Mouse (Mus musculus): ENCODE data around the gene Tmem52. TPM values are rescaled to one million over a fixed set of nuclear protein-coding genes. Genes with fewer than 3 reads are reported as not detected.
"Not testable (repeated sequence)": the region's sequence is repeated elsewhere in the genome, so short reads cannot be mapped to it uniquely, and the experiment has no call there.

Tmem52 gene
- polyA plus RNA-seq, 1 experiment from 2014 or later: not detected

DNA sequence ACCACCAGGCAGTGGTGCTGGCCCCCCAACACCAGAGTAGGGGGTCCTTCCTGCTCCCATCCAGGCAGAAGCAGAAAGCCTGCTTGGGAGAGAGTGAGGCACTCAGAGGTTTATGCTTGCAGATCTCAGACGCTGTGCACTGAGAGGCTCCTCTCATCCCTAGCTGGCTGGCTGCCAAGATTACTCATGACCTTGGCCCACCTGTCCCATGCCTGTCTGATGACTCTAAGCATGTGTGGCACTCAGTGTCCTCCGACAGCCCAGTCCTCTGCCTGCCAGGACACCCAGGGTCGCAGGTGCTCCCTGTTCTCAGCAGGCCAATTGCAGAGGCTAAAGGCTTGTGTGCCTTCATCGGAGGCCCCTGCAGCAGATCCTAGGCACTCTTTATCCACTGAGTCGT is 4.4 kb downstream of the Tmem52 start:
- no peak overlapping the region for H3K9ac ChIP-seq
- no peak overlapping the region for H3K27ac ChIP-seq
- H3K27me3 ChIP-seq: peaks cover 8% of the 10 kb centered on the region; the same call in 1 of the 2 replicates
- H3K9me3 ChIP-seq (replicated peaks): no peaks in the 10 kb centered on the region
- H3K4me3 ChIP-seq: no peak overlapping the region
- no peak for ATAC-seq (ENCODE audit: low FRiP score)
- H3K36me3 ChIP-seq: no peaks in the 10 kb centered on the region
- H3K4me1 ChIP-seq: peaks cover 6% of the 10 kb centered on the region; the same call in 1 of the 2 replicates
- WGBS: 65% methylated on average over 5 of the region's 5 CpGs
- H3K4me2 ChIP-seq (replicated peaks): no peak overlapping the region

GRCm38 (mm10) chr4:155473796-155474195 is 4.9 kb downstream of the Tmem52 start:
- 55% methylated on average over 2 of the region's 2 CpGs for WGBS
- H3K27me3 ChIP-seq; H3K36me3 ChIP-seq; H3K9me3 ChIP-seq (replicated peaks); H3K4me3 ChIP-seq; ATAC-seq (ENCODE audit: low FRiP score); H3K4me2 ChIP-seq (replicated peaks); H3K4me1 ChIP-seq; H3K9ac ChIP-seq; H3K27ac ChIP-seq: not testable (repeated sequence)

DNA sequence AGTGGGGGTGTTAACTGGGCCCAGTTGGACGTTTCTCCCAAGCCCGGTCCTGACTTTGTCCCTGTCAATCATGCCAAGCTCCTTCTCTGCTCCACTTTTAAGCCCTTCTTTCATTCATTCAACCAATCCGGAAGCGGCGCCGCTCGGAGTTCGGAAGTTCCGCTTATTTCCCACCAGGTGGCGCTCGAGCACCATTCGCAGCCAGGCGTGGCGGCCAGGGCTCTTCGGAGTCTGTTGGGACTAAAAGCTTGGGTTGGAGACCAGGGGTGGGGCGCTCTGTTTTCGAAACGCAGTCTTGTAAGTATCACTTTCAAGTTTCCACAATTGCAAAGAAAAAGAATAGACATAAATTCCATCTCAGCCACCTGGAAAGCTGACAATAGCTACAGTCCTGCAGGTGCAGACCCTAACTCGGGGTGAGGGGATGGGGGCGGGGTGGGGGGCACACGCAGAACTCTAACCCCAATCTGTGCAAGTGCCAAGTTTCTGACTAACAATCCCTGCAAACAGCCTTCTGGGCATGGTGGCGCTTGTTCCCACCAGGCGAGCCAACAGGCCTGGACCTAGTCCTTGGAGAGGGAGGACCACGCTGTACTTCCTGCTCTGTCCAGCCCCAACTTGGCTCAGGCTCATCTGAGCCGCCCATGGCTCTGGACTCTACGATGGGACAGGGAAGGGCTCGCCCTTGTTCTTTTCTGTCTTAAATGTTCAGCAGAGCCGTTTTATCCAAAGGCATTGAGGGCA is 12.6 kb downstream of the Tmem52 start:
- Histone ChIP-seq H3K9me3 (replicated peaks) (no peaks in the 10 kb centered on the region), H3K4me2 (replicated peaks) (peak overlapping the region; percentile 24), H3K36me3 (no peaks in the 10 kb centered on the region), H3K27me3 (0 out of 2 replicates have a peak, but pooled peaks cover 5% of the 10 kb centered on the region), H3K4me3 (no peak overlapping the region), H3K4me1 (peaks cover 3% of the 10 kb centered on the region; the same call in 1 of the 2 replicates), H3K27ac (no peak overlapping the region), H3K9ac (no peak overlapping the region)
- WGBS: 27% methylated on average over 28 of the region's 28 CpGs
- peak; percentile 52; the same call in 1 of the 2 replicates for ATAC-seq (ENCODE audit: low FRiP score)

DNA sequence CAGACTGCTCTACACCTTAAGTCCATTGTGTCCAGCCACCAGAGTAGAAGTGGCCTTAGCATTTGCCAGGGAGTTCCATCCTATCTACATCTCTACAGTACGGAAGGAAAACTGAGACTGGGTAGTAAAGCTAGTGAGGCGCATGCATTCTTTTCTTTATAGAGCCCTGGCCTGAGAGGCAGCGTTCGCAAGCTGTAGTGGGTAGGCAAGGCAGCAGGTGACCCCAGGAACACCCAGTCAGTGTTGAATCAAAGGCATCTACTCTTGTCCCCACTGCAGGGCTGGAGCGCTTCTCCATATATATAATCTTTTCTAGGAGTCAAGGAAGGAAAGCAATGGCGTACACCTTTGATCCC is 13.2 kb downstream of the Tmem52 start:
- H3K9me3 ChIP-seq (replicated peaks): no peaks in the 10 kb centered on the region
- no peak overlapping the region for H3K27ac ChIP-seq
- H3K27me3 ChIP-seq: 0 out of 2 replicates have a peak, but pooled peaks cover 5% of the 10 kb centered on the region
- no peak overlapping the region for H3K9ac ChIP-seq
- H3K36me3 ChIP-seq: no peaks in the 10 kb centered on the region
- no peak overlapping the region for H3K4me2 ChIP-seq (replicated peaks)
- WGBS: 92% methylated on average over 6 of the region's 6 CpGs
- no peak for ATAC-seq (ENCODE audit: low FRiP score)
- no peak overlapping the region for H3K4me3 ChIP-seq
- peaks cover 3% of the 10 kb centered on the region; the same call in 1 of the 2 replicates for H3K4me1 ChIP-seq

- Histone ChIP-seq H3K36me3 (no peaks in the 10 kb centered on the region), H3K4me3 (no peak overlapping the region), H3K4me2 (replicated peaks) (no peak overlapping the region), H3K4me1 (peaks cover 8% of the 10 kb centered on the region), H3K27me3 (0 out of 2 replicates have a peak, but pooled peaks cover 5% of the 10 kb centered on the region), H3K9ac (no peak overlapping the region), H3K9me3 (replicated peaks) (no peaks in the 10 kb centered on the region), H3K27ac (no peak overlapping the region)
- no peak for ATAC-seq (ENCODE audit: low FRiP score)
- WGBS: 68% methylated on average over 8 of the region's 8 CpGs
These were observed 14.0 kb downstream of the Tmem52 start for GRCm38 (mm10) chr4:155482733-155483540.

GRCm38 (mm10) chr4:155485521-155485920 is 16.6 kb downstream of the Tmem52 start:
- H3K27ac ChIP-seq: no peak overlapping the region
- no peaks in the 10 kb centered on the region for H3K36me3 ChIP-seq
- H3K27me3 ChIP-seq: 0 out of 2 replicates have a peak, but pooled peaks cover 5% of the 10 kb centered on the region
- 85% methylated on average over 3 of the region's 3 CpGs for WGBS
- no peak overlapping the region for H3K4me2 ChIP-seq (replicated peaks)
- H3K4me3 ChIP-seq: no peak overlapping the region
- peaks cover 25% of the 10 kb centered on the region for H3K4me1 ChIP-seq
- H3K9ac ChIP-seq: no peak overlapping the region
- no peaks in the 10 kb centered on the region for H3K9me3 ChIP-seq (replicated peaks)
- no peak for ATAC-seq (ENCODE audit: low FRiP score)

GRCm38 (mm10) chr4:155487746-155488145 is 18.8 kb downstream of the Tmem52 start:
- ATAC-seq (ENCODE audit: low FRiP score): no peak
- Histone ChIP-seq H3K4me3 (no peak overlapping the region), H3K36me3 (no peaks in the 10 kb centered on the region), H3K27ac (peak overlapping the region; percentile 52; the same call in 1 of the 2 replicates), H3K27me3 (no peaks in the 10 kb centered on the region), H3K4me2 (replicated peaks) (no peak overlapping the region), H3K4me1 (peaks cover 24% of the 10 kb centered on the region), H3K9ac (no peak overlapping the region), H3K9me3 (replicated peaks) (no peaks in the 10 kb centered on the region)
- 48% methylated on average over 3 of the region's 3 CpGs for WGBS

DNA sequence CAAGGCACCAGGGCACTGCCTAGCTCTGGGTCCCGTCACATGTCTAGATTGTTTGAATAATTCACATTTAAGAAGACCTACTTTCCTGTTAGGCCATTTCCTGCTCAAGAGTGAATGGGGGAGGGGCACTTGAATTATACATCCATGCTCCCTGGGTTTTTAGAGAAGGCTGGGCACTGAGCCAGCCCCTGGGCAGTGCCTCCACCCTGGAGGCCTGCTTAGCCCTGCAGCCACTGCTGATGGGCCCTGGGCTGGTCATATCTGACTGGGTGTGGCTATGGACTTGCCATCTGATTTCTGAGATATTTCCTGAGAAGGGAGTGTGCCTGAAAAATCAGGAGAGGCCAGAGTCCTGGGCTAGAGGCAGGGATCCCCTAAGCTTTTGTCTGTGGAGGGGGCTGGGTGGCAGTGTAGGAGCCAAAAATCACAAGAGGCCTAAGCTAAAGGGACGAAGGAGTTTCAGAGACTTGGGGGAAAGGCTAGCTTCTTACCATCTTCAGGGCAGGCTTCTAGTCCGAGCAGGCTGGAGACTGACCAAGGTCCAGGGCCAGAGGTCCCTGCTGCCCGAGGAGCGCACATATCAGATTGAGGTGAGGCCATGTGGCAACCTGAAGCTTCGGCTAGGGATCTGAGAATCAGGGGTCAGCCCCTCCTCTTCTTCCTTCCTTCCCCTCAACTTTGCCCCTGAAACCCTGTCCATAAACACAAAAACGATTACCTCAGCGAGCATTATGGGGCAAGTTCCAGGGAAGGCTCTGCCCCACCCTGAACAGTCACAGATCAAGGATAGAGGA is 19.5 kb downstream of the Tmem52 start:
- H3K36me3 ChIP-seq: no peaks in the 10 kb centered on the region
- H3K9me3 ChIP-seq (replicated peaks): no peaks in the 10 kb centered on the region
- ATAC-seq (ENCODE audit: low FRiP score): 0 out of 2 replicates have a peak, but pooled peaks have one; percentile 20
- 0 out of 2 replicates have a peak overlapping the region, but pooled peaks have one; percentile 6 for H3K4me2 ChIP-seq (replicated peaks)
- H3K4me1 ChIP-seq: peaks cover 31% of the 10 kb centered on the region
- H3K27ac ChIP-seq: peak overlapping the region; percentile 52
- no peak overlapping the region for H3K9ac ChIP-seq
- 77% methylated on average over 8 of the region's 8 CpGs for WGBS
- H3K4me3 ChIP-seq: no peak overlapping the region
- no peaks in the 10 kb centered on the region for H3K27me3 ChIP-seq

DNA sequence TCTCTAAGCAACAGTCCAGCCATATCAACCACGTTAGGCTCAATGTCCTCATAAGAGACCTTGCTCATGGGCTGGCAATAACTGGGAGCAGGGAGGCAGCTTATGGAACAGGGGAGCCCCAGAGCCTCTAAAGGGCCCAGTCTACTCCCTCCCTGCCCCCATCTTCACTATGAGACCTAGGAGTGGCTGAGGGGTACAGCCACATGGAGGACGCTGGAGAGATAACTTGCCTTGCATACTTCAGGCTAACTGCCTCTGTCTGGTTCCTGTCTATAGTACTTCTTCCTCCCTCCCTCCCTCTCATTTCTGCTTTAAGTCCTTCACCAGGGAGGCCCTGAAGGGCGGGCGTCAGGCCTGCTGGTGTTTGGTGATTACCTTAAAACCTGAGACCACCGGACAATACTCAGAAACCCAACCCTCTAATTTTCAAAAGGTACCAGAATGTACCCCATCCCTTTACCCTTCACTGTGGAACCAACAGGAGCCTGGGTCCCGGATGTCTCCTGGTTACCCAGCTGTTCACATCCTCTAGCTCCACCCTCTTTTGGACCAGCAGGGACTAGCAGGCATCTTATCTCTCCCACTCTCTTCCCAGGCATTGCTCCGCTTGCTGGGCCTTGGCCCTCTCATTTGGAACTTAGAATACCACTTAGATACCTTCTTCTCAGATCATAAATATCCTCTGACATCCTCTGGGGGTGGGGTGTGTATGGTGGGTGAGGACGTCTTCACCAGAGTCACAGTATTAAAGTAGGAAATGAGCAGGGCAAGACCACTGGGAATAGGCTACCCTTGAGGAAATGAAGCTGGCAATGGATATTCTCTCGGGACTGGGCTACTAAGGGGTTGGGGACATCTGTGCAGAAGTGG is 20.4 kb downstream of the Tmem52 start:
- Histone ChIP-seq H3K9me3 (replicated peaks) (no peaks in the 10 kb centered on the region), H3K4me1 (peaks cover 40% of the 10 kb centered on the region), H3K4me2 (replicated peaks) (no peak overlapping the region), H3K9ac (no peak overlapping the region), H3K27ac (peak overlapping the region; percentile 52; the same call in 1 of the 2 replicates), H3K4me3 (no peak overlapping the region), H3K36me3 (no peaks in the 10 kb centered on the region), H3K27me3 (no peaks in the 10 kb centered on the region)
- 85% methylated on average over 9 of the region's 9 CpGs for WGBS
- no peak for ATAC-seq (ENCODE audit: low FRiP score)

DNA sequence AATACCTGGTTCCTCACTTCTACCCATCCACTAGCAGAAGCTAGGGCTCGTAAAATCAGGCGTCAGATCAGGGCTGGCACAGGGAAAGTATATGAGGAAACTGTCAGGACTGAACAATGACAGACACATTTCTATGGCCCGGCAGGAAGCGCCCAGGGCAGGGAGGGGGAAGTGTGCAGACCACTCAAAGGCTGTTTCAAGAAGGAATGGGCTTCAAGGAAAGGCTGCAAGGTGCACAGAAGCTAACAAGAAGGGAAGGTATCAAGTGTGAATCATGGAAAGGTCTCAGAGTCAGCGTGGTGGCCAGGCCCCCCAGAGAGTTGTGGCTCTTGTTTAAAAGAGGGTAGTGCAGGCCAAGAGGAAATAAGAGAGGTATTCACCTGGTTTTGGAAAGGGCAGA is 21.5 kb downstream of the Tmem52 start:
- ATAC-seq (ENCODE audit: low FRiP score): peak; percentile 17; the same call in 1 of the 2 replicates
- H3K4me1 ChIP-seq: peaks cover 48% of the 10 kb centered on the region
- peak overlapping the region; percentile 78 for H3K4me2 ChIP-seq (replicated peaks)
- no peaks in the 10 kb centered on the region for H3K9me3 ChIP-seq (replicated peaks)
- H3K4me3 ChIP-seq: peak overlapping the region; percentile 99
- WGBS: 32% methylated on average over 5 of the region's 5 CpGs
- H3K27me3 ChIP-seq: no peaks in the 10 kb centered on the region
- H3K9ac ChIP-seq: peak overlapping the region; percentile 100
- H3K27ac ChIP-seq: peak overlapping the region; percentile 96
- no peaks in the 10 kb centered on the region for H3K36me3 ChIP-seq

DNA sequence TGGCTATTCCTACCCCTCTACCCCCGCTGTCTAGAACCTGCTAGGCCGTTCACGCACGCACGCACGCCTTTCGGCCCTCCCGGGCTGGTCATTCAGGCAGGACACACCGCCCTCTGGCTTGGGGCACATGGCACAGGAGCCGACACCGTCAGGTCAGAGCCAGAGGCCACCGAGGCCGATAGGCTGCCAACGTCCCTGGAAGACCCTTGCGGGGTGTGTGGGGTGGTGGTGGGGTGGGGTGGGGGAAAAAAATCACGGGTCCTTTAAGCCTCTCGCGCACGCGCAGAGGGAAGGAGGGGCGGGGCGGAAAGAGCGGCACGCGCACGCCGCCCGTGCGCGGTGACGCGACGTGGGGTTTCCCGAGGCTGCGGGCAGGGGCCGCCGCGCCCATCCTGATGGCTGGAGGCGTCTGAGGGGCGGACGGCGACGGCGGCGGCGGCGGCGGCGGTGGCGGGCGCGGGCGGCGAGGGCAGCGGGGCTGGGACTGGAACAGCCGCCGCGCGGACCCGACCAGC is 22.1 kb downstream of the Tmem52 start, which contains the start of gene Gnb1:
Gene Gnb1, plus strand, starts transcription at position 372 of the 515 bp plus-strand sequence.
- Histone ChIP-seq H3K36me3 (no peaks in the 10 kb centered on the region), H3K4me3 (peak within 1 kb of the TSS; percentile 99), H3K9ac (peak within 1 kb of the TSS; percentile 100), H3K9me3 (replicated peaks) (no peaks in the 10 kb centered on the region), H3K4me1 (peaks cover 48% of the 10 kb centered on the region), H3K27me3 (no peaks in the 10 kb centered on the region), H3K27ac (peak within 1 kb of the TSS; percentile 96), H3K4me2 (replicated peaks) (peak within 1 kb of the TSS; percentile 78)
- under 1% methylated on average over 60 of the region's 60 CpGs for WGBS
- peak; percentile 75 for ATAC-seq (ENCODE audit: low FRiP score)
